Mouse (Mus musculus) adipose tissue, adult 10 weeks (tissue): ENCODE results near the gene Apol7a. TPM values are rescaled to one million over a fixed set of nuclear protein-coding genes. Genes with fewer than 3 reads are reported as not detected.

Source experiments
- polyA plus RNA-seq: library from polyadenylated mRNA; stranded (reverse); fragments of 350-450 nt; fragmentation: Illumina TruSeq; extraction: RNeasy Lipid Tissue Mini Kit (QIAGEN cat#74804); gene quantifications from one replicate; pipeline ENCODE4 v1.2.3, GENCODE M21; 2014; ENCODE audit warnings: low read depth, low replicate concordance

The Apol7a gene
- polyA plus RNA-seq: 0.35 TPM

GRCm38 (mm10) chr15:77399027-77399426 lies at the start of gene Apol7a:
Gene Apol7a (minus strand): TSS chr15:77399110.

GRCm38 (mm10) chr15:77447392-77447791 lies 48.5 kb upstream of the Apol7a start, which contains the start of gene Apol7b:
Gene Apol7b (minus strand): TSS chr15:77447492.

GRCm38 (mm10) chr15:77411035-77411434 lies 12.1 kb upstream of the Apol7a start, which contains the start of gene Apol9a:
Gene Apol9a (minus strand): TSS chr15:77411135.

Other genes with a start within 250 kb of the Apol7a start
- 22.4 TPM for gene Rbfox2, start 92.1 kb downstream of the Apol7a start, polyA plus RNA-seq
- 1.9 TPM for gene Apol9a, start 12.0 kb upstream of the Apol7a start, polyA plus RNA-seq
- 0.36 TPM for gene Apol7b, start 48.4 kb upstream of the Apol7a start, polyA plus RNA-seq
- gene Apol10a, start 77.9 kb upstream of the Apol7a start, polyA plus RNA-seq: not detected
- gene Apol11a, start 109.2 kb upstream of the Apol7a start, polyA plus RNA-seq: not detected
- gene Apol7c, start 134.2 kb upstream of the Apol7a start, polyA plus RNA-seq: not detected
- gene 1700025B11Rik, start 162.8 kb upstream of the Apol7a start, polyA plus RNA-seq: 0.79 TPM
- 5.0 TPM for gene Apol10b, start 197.0 kb upstream of the Apol7a start, polyA plus RNA-seq
- gene Gm36245, start 200.1 kb upstream of the Apol7a start, polyA plus RNA-seq: not detected
- gene Apol11b, start 244.2 kb upstream of the Apol7a start, polyA plus RNA-seq: not detected